Mouse (Mus musculus): ENCODE measurements at regions not wholly inside any gene's neighbourhood (a gene's known extent, or its start where the extent isn't known, plus 50 kb on each side); places are given as distances from the start of the nearest gene placed in this dataset.

GRCm38 (mm10) chr3:100401080-100401479 lies 88.0 kb downstream of the Tent5c start:
- DNase-seq = no peak

GRCm38 (mm10) chr3:100397491-100397890 lies 91.6 kb downstream of the Tent5c start:
- DNase-seq = no peak

- DNase-seq = peak; percentile 9
Observed at GRCm38 (mm10) chr3:100394911-100395604, 94.1 kb downstream of the Tent5c start.

GRCm38 (mm10) chr3:100393956-100394355 lies 95.2 kb downstream of the Tent5c start:
- DNase-seq = no peak

GRCm38 (mm10) chr3:100382181-100382580 lies 106.9 kb downstream of the Tent5c start:
- DNase-seq = no peak

GRCm38 (mm10) chr3:100381363-100381762 lies 107.8 kb downstream of the Tent5c start:
- no peak for DNase-seq

- DNase-seq = no peak
Observed at GRCm38 (mm10) chr3:100376162-100376561, 113.0 kb downstream of the Tent5c start.

GRCm38 (mm10) chr3:100366884-100367840 lies 122.0 kb downstream of the Tent5c start:
- DNase-seq = peak; percentile 17

- peak; percentile 13 for DNase-seq
Observed at GRCm38 (mm10) chr3:100366447-100366846, 122.7 kb downstream of the Tent5c start.

GRCm38 (mm10) chr3:100365354-100365945 lies 123.7 kb downstream of the Tent5c start:
- no peak for DNase-seq

- DNase-seq = no peak
Observed at GRCm38 (mm10) chr3:100364706-100365105, 124.4 kb downstream of the Tent5c start.

- DNase-seq = no peak
Observed at GRCm38 (mm10) chr3:100362983-100363382, 126.1 kb downstream of the Tent5c start.

- no peak for DNase-seq
Observed at GRCm38 (mm10) chr3:100360019-100360418, 129.1 kb downstream of the Tent5c start.

- DNase-seq = peak; percentile 39
Observed at GRCm38 (mm10) chr3:100359036-100359435, 130.1 kb downstream of the Tent5c start.

GRCm38 (mm10) chr3:100333478-100333877 lies 155.6 kb downstream of the Tent5c start:
- DNase-seq = no peak

- no peak for DNase-seq
Observed at GRCm38 (mm10) chr3:100318357-100318756, 156.2 kb upstream of the Wdr3 start.

- DNase-seq = no peak
Observed at GRCm38 (mm10) chr3:100287818-100288217, 125.6 kb upstream of the Wdr3 start.

GRCm38 (mm10) chr3:100266976-100267375 lies 104.8 kb upstream of the Wdr3 start:
- DNase-seq = no peak

GRCm38 (mm10) chr3:100264991-100265390 lies 102.8 kb upstream of the Wdr3 start:
- DNase-seq = no peak
